Mouse (Mus musculus): ENCODE results near the gene Ncam1.

DNA sequence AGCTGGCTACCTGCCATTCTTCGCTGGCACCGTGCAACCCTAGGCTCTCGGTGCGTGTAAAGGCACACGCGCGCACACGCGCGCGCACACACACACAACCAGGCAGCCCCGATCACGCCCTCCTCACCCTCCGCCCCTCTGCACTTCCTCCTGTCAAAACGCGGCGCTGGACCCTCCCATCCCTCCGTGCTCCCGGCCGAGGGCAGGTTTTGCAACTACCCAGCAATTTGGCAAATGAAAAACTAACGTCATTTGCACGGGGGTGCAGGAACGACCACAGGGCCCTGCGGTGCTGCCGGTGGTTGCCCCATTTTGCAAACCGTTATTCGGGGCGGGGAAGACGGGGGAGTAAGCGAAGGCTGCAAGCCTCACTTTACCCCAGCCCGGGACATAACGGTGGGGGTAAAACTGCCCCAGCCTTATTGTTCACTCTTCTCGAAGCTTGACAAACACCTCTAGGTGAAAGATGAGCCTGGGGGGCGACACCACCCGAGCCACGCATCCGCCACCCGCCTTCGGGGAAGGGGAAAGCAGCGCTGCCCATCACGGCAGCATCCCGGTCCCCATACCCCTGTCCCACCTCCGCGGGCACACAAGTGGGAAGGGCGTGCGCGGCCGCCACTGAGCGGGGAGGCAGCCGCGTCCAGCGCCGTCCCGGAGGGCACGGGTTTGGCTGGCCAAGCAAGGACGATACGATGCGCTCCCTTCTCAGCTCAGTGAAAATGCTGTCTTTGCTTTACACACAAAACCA lies 729 bp downstream of the Ncam1 start:
- no peak for TF ChIP-seq POLR2A (IDR thresholded peaks at IDR 0.05; ENCODE audit: borderline replicate concordance, low read depth, low read length)
- no peak for TF ChIP-seq CTCF (IDR thresholded peaks at IDR 0.05; ENCODE audit: low read depth, low read length)

Data from bone marrow macrophage, adult 2 months (primary cell).